Mouse (Mus musculus) right cerebral cortex, adult 18-20 months (tissue): ENCODE results near the gene Gm7029.

ENCODE experiments used
- DNase-seq: peaks from one replicate; pipeline ENCODE4 v3.0.0; 2022; ENCODE audit warnings: mixed read lengths

Gene Gm7029

DNA sequence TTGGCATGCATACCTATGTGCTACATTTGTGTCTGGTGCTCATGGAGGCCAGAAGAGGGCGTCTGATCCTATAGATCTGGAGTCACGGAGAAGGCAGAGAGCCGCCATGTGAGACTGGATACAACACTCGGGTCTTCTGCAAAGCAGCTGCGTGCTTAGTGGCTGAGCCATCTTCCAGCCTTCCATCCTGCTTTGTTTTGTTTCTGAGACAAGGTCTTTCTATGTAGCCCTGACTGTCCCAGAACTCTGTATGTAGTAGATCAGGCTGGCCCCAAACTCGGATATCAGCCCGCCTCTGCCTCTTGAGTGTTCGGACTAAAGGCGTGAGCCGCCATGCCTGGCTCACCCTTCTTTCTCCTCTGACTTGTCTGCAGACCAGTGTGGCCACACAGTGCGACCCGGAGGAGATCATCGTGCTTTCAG lies 41.3 kb downstream of the Gm7029 start:
- no peak for DNase-seq

DNA sequence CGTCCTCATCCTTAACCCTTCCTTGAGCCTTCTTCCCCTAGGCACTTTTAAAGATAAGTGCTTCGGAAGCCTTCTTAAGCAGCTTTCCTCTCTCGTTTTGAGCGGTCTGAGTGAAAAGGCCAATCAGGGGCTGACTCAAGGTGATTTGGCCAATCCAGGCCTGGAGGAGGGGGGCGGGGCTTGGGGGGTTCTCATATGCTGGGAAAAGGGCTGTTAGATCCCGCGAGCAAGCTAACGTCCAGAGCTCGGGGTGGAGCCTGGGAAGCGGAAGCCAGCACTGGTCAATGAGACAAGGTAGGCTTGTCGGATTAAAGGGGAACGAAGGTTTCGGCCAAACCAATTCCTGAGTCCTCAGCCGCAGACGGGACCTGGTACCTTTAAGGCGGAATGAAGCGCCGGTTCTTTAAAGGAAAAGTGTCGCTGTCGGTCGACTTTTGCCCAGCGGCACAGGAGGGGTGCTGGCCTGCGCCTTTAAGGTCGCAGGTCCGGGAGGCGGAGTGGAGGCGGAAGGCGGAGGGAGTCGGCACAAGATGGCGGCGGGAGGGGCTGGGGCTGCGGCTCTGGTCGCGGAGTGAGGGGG lies 42.1 kb downstream of the Gm7029 start, which contains the start of the genes Tapbp and Zbtb22:
Tapbp (plus strand) TSS at position 229 of the 580 bp plus-strand sequence.
Zbtb22 (plus strand) TSS at position 234 of the 580 bp plus-strand sequence.
- peak; percentile 96 for DNase-seq

DNA sequence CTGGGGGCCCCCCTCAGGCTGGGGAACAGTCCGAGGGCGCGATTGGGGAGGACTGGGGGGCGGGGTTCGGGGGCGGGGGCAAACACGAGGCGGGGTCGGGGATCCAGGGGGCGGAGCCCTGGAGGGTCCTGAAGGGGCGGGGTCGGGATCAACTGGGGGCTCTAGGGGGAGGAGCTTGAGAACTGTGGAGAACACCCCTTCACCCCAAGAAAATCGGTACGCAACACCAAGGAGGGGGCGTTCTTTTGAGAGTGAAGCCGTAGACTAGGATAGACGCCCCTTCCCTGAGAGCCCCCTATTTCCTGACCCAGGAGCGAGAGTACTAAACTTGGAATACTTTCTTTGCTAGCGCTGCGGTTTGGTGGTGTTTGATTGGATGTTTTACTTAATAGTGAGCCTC lies 42.7 kb downstream of the Gm7029 start:
- no peak for DNase-seq

DNA sequence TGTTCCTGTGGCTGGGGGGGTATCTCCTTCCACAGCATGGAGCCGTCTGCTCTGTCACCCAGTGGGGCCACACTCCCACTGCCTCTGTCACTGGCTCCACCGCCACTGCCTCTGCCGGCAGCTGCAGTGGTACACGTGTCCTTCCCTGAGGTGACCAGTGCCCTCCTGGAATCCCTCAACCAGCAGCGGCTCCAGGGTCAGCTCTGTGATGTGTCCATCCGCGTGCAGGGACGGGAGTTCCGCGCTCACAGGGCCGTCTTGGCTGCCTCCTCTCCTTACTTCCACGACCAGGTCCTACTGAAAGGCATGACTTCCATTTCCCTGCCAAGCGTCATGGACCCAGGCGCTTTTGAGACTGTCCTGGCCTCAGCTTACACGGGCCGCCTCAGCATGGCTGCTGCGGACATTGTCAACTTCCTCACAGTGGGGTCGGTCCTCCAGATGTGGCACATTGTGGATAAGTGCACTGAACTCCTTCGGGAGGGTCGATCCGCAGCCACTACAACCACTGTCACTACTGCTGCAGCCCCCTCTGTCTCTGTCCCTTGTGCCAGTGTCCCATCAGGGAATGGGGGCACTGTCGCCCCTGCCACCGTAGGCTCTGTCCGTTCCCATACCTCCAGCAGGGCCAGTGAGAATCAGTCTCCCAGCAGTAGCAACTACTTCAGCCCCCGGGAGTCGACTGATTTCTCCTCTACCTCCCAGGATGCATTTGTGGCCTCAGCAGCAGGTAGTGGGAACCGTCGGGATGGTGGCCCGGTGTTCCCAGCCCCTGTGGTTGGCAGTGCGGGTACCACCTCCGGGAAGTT lies 43.4 kb downstream of the Gm7029 start:
- no peak for DNase-seq

DNA sequence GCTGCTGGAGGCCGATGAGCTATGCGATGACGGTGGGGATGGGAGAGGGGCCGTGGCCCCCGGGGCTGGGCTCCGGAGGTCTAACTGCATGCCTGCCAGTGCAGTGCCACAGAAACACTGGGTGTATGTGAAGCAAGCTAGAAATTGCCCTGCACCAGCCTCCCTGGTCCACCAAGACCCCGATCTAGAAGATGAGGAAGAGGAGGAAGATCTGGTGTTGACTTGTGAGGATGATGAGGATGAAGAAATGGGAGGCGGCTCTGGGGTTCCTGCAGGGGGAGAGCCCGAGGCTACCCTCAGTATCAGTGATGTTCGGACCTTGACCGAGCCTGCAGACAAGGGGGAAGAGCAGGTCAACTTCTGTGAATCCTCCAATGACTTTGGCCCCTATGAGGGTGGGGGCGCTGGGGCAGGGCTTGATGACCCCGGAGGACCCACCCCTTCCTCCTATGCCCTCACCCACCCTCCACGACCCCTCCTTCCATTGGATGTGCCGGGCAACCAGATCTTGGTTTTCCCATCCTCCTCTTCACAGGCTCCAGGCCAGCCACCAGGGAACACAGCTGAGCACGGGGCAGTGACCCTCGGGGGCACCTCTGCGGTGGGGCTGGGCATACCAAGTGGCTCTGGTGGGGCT lies 44.1 kb downstream of the Gm7029 start:
- no peak for DNase-seq

DNA sequence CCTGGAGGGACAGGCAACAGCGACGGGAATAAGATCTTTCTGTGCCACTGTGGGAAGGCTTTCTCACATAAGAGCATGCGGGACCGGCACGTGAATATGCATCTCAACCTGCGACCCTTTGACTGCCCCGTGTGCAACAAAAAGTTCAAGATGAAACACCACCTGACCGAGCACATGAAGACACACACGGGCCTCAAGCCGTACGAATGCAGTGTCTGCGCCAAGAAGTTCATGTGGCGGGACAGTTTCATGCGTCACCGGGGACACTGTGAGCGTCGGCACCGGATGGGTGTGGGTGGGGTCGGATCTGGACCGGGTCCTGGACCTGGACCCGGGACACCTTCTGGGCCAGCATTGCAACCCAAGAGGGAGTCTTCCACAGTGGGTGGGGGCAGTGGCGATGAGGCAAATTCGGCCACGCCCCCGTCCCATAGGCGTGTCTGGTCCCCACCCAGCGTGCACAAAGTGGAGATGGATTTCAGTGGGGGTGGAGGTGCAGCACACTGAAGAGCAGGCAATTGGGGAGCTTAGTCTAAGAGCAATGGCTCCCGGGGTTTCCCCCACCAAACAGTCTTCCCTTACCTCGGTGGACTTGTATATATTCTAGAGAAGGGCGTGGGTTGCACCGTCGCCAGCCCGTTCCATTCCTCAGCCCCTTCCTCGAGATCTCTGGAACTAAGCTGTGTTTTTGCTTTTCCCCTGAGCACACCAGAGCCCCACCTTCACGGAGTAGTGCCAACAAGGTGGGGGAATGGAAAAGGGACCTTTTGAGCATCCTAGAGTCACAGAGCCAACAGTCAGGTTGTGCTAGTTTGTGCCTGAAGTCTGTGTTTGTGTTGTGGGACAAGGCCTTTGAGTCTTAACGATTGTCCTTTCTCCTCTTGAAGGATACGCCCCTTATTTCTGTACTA lies 44.9 kb downstream of the Gm7029 start:
- no peak for DNase-seq

DNA sequence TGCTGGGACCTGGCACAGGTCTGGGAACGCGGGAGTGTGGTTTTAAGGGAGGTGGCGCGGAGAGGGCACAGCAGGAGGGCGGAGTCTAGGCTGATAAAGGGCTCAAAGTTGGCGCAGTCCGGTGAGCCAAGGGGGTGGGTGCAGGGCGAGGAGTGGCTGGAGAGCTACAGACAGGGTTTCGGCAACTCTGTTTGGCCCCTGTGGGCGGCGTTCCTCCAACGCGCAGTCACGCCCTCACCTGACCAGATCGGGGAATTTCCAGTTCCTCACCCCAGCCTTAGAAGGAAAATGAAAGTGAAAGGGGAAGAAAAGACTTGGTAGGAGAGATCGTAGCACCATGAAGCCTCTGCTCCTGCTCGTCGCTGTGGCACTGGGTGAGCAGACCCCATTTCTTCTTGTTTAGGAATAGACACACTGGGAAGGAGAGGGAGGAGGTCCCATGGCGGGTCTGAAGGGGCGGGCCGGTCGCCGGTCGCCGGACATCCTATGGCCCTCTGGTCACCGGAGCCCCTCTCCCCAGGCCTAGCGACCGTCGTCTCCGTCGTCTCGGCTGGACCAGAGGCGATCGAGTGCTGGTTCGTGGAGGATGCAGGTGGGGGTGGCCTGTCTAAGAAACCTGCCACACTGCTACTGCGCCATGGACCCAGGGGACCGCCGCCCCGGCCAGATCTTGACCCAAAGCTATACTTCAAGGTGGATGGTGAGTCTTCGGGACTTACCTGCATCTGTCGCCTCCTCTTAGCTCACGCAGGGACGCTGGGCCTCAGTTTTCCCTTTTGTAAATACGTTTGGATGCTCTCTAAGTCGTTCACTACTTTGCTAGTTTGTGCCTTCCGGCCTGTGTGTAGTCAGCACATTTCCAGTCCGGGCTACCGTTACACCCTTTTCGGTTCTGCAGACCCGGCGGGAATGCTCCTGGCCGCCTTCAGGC lies 46.0 kb downstream of the Gm7029 start:
- peak; percentile 54 for DNase-seq

DNA sequence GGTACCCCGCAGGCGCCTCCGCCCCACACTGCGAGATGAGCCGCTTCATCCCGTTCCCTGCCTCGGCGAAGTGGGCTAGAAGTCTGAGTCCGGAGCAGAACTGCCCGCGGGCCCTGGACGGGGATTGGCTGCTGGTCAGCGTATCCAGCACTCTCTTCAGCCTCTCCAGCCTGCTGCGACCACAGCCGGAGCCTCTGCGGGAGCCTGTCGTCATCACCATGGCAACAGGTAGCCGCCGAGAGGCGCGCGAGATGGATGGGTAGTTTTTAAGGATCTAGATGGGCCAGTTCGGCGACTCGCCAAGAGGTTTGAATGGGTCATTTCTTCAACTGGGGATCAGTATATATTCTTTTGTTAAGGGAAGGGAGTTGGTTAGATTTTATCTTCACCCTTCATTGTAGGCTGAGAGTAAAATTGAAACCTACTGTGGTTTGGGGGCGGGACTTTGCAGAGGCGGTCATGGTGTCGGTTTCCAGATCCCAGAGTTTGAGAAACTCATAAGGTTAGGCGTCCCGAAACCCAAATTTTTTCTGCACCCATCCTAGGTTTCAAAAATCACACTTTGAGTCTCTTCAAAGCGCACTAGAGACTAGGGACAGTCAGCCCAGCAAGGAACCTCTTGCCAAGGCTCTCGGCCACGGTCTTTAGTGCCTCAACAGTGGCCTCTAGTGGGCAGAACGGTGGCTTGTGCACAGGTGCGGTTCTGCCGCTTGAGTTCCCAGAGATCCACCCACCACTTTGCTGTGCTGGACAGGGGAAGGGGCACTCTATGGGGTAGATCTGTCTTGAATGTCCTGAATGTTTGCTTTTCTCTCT lies 46.9 kb downstream of the Gm7029 start:
- DNase-seq: peak; percentile 82

DNA sequence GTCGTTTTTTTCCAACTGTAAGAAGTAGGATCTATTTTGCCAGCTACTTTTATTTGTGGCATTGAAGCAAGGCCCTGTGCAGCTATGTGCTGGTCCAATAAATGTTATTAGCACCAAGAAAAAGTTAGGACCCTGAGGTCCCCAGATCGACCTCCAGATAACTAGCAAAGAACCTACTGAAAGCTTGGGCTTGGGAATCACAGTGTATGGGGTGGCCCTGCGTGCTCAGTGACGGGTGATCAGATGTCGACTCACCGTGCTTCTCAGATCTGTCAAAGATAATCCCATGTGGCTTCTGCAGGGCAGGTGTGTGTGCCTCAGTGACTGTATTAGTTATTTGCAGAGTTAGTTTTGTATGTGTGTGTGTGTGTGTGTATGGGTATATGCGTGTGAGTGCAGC lies 47.7 kb downstream of the Gm7029 start:
- DNase-seq: no peak
